8 mouse cellular contexts compared by ENCODE assay signal in genomic region chr7:45718331-45718730, GRCm38 (mm10). TPM values are rescaled to one million over a fixed set of nuclear protein-coding genes. Genes with fewer than 3 reads are reported as not detected.
DNase-seq lines count a peak whose midpoint lies in the region; ATAC-seq and TF ChIP-seq lines count a peak whose summit lies in the region.

No protein-coding gene starts in this region.

- peak overlapping the region; percentile 89 for H3K4me3 ChIP-seq in cerebellum, adult 2 months (replicated peaks; ENCODE audit: insufficient read depth, low read depth, low read length)
- peak overlapping the region; percentile 97 for H3K4me3 ChIP-seq in neural tube, embryonic 11.5 days (ENCODE audit: low read depth, low read length)
- peak overlapping the region; percentile 94 for H3K4me3 ChIP-seq in limb, embryonic 13.5 days
- H3K4me3 ChIP-seq in stomach, embryonic 14.5 days (ENCODE audit: low read depth, low read length): peak overlapping the region; percentile 97

- no peak for DNase-seq in cerebellum, adult 2 months
- DNase-seq in cerebellum, postnatal 14 days: no peak
- DNase-seq in neural tube, embryonic 11.5 days (ENCODE audit: low spot score): no peak
- no peak for DNase-seq in neural tube, embryonic 10.5 days (ENCODE audit: extremely low spot score, low spot score)
- no peak for DNase-seq in cerebellum, adult 8-10 months
- DNase-seq in right cerebral cortex, postnatal 25 days: no peak

- H3K4me1 ChIP-seq in cerebellum, adult 2 months (ENCODE audit: control insufficient read depth, insufficient read depth, low read length): peaks cover 19% of the 10 kb centered on the region
- H3K4me1 ChIP-seq in neural tube, embryonic 11.5 days (ENCODE audit: control insufficient read depth, insufficient read depth, low read length): peaks cover 33% of the 10 kb centered on the region
- peaks cover 52% of the 10 kb centered on the region for H3K4me1 ChIP-seq in limb, embryonic 13.5 days
- peaks cover 44% of the 10 kb centered on the region for H3K4me1 ChIP-seq in stomach, embryonic 14.5 days (ENCODE audit: control insufficient read depth, insufficient read depth, low read length)

- H3K27ac ChIP-seq in cerebellum, adult 2 months (ENCODE audit: insufficient read depth, low read length): peak overlapping the region; percentile 11; the same call in 1 of the 2 replicates
- peak overlapping the region; percentile 88 for H3K27ac ChIP-seq in neural tube, embryonic 11.5 days (ENCODE audit: low read depth, low read length)
- peak overlapping the region; percentile 93 for H3K27ac ChIP-seq in limb, embryonic 13.5 days
- peak overlapping the region; percentile 83 for H3K27ac ChIP-seq in stomach, embryonic 14.5 days (ENCODE audit: low read length)

- ATAC-seq in neural tube, embryonic 11.5 days (ENCODE audit: insufficient read depth, low FRiP score, low TSS enrichment): no peak
- no peak for ATAC-seq in limb, embryonic 13.5 days (ENCODE audit: low FRiP score, low read depth)
- no peak for ATAC-seq in stomach, embryonic 14.5 days (ENCODE audit: insufficient number of reproducible peaks, insufficient read depth, low FRiP score, low read depth)

- no peak for TF ChIP-seq POLR2A in cerebellum, adult 2 months (IDR thresholded peaks at IDR 0.05; ENCODE audit: borderline replicate concordance, insufficient read depth, low read length)

- TF ChIP-seq CTCF in cerebellum, adult 2 months (IDR thresholded peaks at IDR 0.05; ENCODE audit: borderline replicate concordance, insufficient read depth, low read depth, low read length): no peak

- under 1% methylated on average over 20 of the region's 20 CpGs for WGBS in cerebellum, adult 2 months
- WGBS in neural tube, embryonic 11.5 days: under 1% methylated on average over 20 of the region's 20 CpGs
- WGBS in limb, embryonic 13.5 days: under 1% methylated on average over 20 of the region's 20 CpGs
- under 1% methylated on average over 20 of the region's 20 CpGs for WGBS in stomach, embryonic 14.5 days

- peak overlapping the region; percentile 98 for H3K9ac ChIP-seq in neural tube, embryonic 11.5 days (ENCODE audit: low read length)
- H3K9ac ChIP-seq in limb, embryonic 13.5 days: peak overlapping the region; percentile 99
- peak overlapping the region; percentile 99 for H3K9ac ChIP-seq in stomach, embryonic 14.5 days (replicated peaks; ENCODE audit: low read depth, low read length)

- no peaks in the 10 kb centered on the region for H3K9me3 ChIP-seq in neural tube, embryonic 11.5 days (ENCODE audit: control insufficient read depth, low read length)
- no peaks in the 10 kb centered on the region for H3K9me3 ChIP-seq in limb, embryonic 13.5 days
- no peaks in the 10 kb centered on the region for H3K9me3 ChIP-seq in stomach, embryonic 14.5 days (ENCODE audit: control insufficient read depth, low read depth, low read length)

- peaks cover 20% of the 10 kb centered on the region for H3K36me3 ChIP-seq in neural tube, embryonic 11.5 days (ENCODE audit: control insufficient read depth, insufficient read depth, low read length)
- H3K36me3 ChIP-seq in limb, embryonic 13.5 days: peaks cover 46% of the 10 kb centered on the region
- peaks cover 29% of the 10 kb centered on the region for H3K36me3 ChIP-seq in stomach, embryonic 14.5 days (ENCODE audit: control insufficient read depth, insufficient read depth, low read length)

- H3K27me3 ChIP-seq in cerebellum, adult 2 months (ENCODE audit: control insufficient read depth, insufficient read depth, low read length): no peaks in the 10 kb centered on the region
- H3K27me3 ChIP-seq in neural tube, embryonic 11.5 days (ENCODE audit: control insufficient read depth, insufficient read depth, low read length): no peaks in the 10 kb centered on the region
- no peaks in the 10 kb centered on the region for H3K27me3 ChIP-seq in limb, embryonic 13.5 days
- H3K27me3 ChIP-seq in stomach, embryonic 14.5 days (ENCODE audit: control insufficient read depth, insufficient read depth, low read length): no peaks in the 10 kb centered on the region

- peak overlapping the region; percentile 93 for H3K4me2 ChIP-seq in neural tube, embryonic 11.5 days (ENCODE audit: low read depth)
- peak overlapping the region; percentile 87 for H3K4me2 ChIP-seq in limb, embryonic 13.5 days (replicated peaks)
- H3K4me2 ChIP-seq in stomach, embryonic 14.5 days (replicated peaks; ENCODE audit: low read depth, low read length): peak overlapping the region; percentile 82

RNA-seq across cellular contexts. Expression of gene Sphk2, which starts 0.5 kb away (rescaled TPM):
- polyA plus RNA-seq in cerebellum, adult 2 months (2012; rRNA removed): 27.7 and 29.3 TPM in 2 replicates
- 23.7 and 25.3 TPM in 2 replicates for polyA plus RNA-seq in neural tube, embryonic 11.5 days (2014; fragmentation: Nextera tagmentation; extraction: Ambion mirVana)
- 33.4 and 36.0 TPM in 2 replicates for polyA plus RNA-seq in limb, embryonic 13.5 days (2015; fragmentation: Nextera tagmentation; extraction: Ambion mirVana)
- 24.4 TPM in 2 replicates for polyA plus RNA-seq in stomach, embryonic 14.5 days (2014; fragmentation: Nextera tagmentation; extraction: Ambion mirVana)

RNA-seq across cellular contexts. Expression of gene Fam83e, which starts 2.7 kb away (rescaled TPM):
- polyA plus RNA-seq in cerebellum, adult 2 months (2012; rRNA removed): 0.25 and 0.31 TPM in 2 replicates
- 0.28 and 0.42 TPM in 2 replicates for polyA plus RNA-seq in neural tube, embryonic 11.5 days (2014; fragmentation: Nextera tagmentation; extraction: Ambion mirVana)
- polyA plus RNA-seq in limb, embryonic 13.5 days (2015; fragmentation: Nextera tagmentation; extraction: Ambion mirVana): 0.61 and 1.0 TPM in 2 replicates
- 3.1 and 4.1 TPM in 2 replicates for polyA plus RNA-seq in stomach, embryonic 14.5 days (2014; fragmentation: Nextera tagmentation; extraction: Ambion mirVana)

RNA-seq across cellular contexts. Expression of gene Rpl18, which starts 3.1 kb away (rescaled TPM):
- polyA plus RNA-seq in cerebellum, adult 2 months (2012; rRNA removed): 350 and 359 TPM in 2 replicates
- 929 and 960 TPM in 2 replicates for polyA plus RNA-seq in neural tube, embryonic 11.5 days (2014; fragmentation: Nextera tagmentation; extraction: Ambion mirVana)
- polyA plus RNA-seq in limb, embryonic 13.5 days (2015; fragmentation: Nextera tagmentation; extraction: Ambion mirVana): 1,016 and 1,039 TPM in 2 replicates
- polyA plus RNA-seq in stomach, embryonic 14.5 days (2014; fragmentation: Nextera tagmentation; extraction: Ambion mirVana): 1,227 and 1,272 TPM in 2 replicates

RNA-seq across cellular contexts. Expression of gene Spaca4, which starts 7.3 kb away (rescaled TPM):
- not detected in 2 replicates for polyA plus RNA-seq in cerebellum, adult 2 months (2012; rRNA removed)
- polyA plus RNA-seq in neural tube, embryonic 11.5 days (2014; fragmentation: Nextera tagmentation; extraction: Ambion mirVana): not detected in 2 replicates
- polyA plus RNA-seq in limb, embryonic 13.5 days (2015; fragmentation: Nextera tagmentation; extraction: Ambion mirVana): not detected in 2 replicates
- polyA plus RNA-seq in stomach, embryonic 14.5 days (2014; fragmentation: Nextera tagmentation; extraction: Ambion mirVana): 0.38 TPM in 1 of 2 replicates, not detected in the other

RNA-seq across cellular contexts. Expression of gene Dbp, which starts 13.4 kb away (rescaled TPM):
- polyA plus RNA-seq in cerebellum, adult 2 months (2012; rRNA removed): 222 and 239 TPM in 2 replicates
- polyA plus RNA-seq in neural tube, embryonic 11.5 days (2014; fragmentation: Nextera tagmentation; extraction: Ambion mirVana): 3.3 and 3.7 TPM in 2 replicates
- polyA plus RNA-seq in limb, embryonic 13.5 days (2015; fragmentation: Nextera tagmentation; extraction: Ambion mirVana): 4.5 and 6.2 TPM in 2 replicates
- 6.4 and 6.7 TPM in 2 replicates for polyA plus RNA-seq in stomach, embryonic 14.5 days (2014; fragmentation: Nextera tagmentation; extraction: Ambion mirVana)

Comparison
In these comparisons a context has a peak if more than half of its experiments do, and no peak if none do; other contexts are left out.
1. H3K27ac ChIP-seq: peak in every context shown above with its lines; median percentile 93 in limb, embryonic 13.5 days; 88 in neural tube, embryonic 11.5 days; 83 in stomach, embryonic 14.5 days; 11 in cerebellum, adult 2 months.